Mouse (Mus musculus) cerebellum, adult 9-11 months (tissue): ENCODE data around the gene Gm11983.
A peak's percentile ranks its signal among the peaks of the same experiment; 100 is the strongest.
"Not testable (repeated sequence)": the region's sequence is repeated elsewhere in the genome, so short reads cannot be mapped to it uniquely, and the experiment has no call there.

ENCODE experiments used
- DNase-seq: peaks from one replicate; pipeline ENCODE4 v3.0.0; 2022

Gm11983 gene

DNA sequence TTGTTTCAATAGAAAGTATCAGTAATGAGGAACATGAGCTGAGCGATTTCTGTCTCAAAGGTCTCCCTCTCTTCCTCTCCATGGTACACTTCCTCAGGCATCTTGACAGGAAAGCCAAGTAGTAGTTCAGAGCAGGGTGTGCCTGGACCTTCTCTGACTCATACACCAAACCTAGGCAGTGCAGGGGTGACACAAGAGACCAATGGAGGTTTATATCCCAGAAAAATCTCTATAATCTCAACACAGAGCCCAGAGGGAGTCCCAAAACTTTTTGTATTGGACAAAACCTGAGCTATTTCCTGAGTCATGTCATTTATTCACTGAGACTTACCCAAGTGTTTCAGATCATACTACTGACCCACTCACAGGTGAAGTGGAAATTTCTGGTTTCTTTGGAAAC, at the start of gene Gm11983:
Gene Gm11983 (minus strand): TSS at position 101 of the 400 bp plus-strand sequence.
- DNase-seq, result no peak

DNA sequence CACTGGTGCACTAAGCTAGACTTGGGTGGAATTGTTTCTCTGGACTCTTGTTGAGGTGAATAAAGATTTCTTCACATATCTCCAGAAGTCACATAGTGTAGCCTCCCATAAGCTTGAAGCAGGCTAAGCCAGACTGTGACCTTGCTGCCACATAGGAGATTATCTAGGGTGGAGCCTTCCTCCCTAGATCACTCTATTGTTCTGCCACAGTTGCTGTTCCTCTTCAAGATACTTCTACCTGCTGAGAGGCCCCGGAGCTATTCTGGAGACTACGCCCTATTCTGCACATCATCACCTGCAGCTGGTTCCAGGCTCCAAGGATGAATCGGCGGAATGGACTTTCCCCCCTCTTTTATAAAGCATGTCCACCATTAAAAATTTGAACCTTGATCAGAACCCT, 45.6 kb upstream of the Gm11983 start:
- DNase-seq, result not testable (repeated sequence)

DNA sequence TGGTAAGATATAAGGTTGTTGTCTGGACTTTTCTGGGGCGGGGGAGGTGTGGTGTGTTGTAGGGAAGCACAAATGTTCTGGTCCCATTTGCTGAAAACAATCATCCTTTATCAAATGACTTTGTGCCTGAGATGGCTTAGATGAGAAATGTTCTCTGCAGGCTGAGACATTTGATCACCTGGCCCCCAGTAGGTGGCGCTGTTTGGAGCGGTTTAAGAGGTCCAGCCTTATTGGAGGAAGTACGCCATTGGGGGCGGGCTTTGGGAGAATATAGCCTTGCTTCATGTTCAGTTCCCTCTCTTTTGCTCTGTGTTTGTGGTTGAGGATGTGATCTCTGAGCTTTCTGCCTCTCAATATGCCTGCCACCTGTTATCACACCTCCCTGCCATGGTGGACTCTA, 44.2 kb upstream of the Gm11983 start:
- DNase-seq, result peak; percentile 56

DNA sequence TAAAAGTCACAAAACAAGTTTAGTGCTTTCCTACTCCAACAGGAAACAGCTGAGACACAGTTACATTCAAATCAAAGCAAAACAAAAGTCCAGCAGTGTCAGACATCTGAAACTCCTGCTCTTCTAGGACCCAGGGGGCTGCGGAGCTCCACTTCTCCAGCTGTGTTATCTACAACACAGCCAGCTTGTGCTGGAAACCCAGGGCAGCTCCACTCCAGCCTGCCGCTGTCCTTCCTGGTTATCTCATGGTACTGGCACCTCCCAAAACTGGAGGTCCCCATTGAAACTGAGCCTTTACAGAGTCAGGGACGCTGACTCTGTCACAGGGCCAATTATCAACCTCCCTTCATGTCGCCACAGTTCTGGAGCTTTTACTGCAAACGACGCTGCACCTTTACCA, 40.3 kb upstream of the Gm11983 start:
- DNase-seq, result peak; percentile 1

DNA sequence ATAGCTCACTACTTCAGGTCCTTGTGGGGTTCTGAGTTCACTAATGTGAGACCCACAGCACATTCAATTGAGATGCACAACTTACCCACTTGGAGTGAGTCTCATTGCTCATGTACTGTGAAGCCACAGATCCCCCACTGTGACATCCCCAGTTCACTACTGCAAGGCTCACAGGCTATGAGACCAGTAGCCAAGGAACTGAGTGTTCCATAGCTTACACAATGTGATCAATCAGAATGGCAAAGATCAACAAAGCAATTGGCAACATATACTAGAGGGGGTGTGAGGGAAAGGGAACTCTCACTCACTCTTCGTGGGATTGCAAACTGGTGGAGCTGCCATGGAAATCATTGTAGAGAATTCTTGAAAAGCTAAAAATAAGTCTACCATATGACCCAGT, 33.5 kb upstream of the Gm11983 start:
- DNase-seq, result no peak

DNA sequence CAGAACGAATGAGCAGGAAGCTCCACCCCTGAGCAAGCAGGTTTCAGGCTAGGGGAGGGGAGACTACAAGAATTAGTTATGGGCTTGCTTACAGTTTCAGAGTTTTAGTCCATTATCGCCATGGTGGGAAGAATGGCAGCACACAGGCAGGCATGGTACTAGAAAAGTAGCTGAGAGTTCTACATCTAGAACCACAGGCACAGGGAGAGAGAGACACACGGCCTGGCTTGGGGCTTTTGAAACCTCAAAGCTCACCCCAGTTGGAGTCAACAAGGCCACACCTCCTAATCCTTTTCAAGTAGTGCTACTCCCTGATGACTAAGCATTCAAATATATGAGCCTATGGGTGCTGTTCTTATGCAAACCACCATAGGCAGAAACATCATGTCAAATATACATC, 28.1 kb upstream of the Gm11983 start:
- DNase-seq, result no peak

DNA sequence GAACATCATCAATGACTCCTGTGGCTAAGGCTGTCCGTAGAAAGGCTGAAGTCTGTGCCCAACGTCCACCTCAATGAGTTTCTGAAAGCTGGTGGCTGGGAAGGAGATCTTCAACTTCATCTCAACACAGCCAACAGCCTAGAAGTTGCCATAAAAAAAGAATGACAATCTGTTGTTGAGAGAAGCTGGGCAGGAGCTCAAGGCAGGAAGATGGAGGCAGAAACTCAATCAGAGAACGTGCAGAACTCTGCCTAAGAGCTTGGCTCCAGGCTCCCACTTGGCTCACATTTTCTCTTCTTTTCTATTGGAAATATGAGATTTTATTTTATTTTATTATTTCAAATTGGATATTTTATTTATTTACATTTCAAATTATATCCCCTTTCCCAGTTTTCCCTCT, 24.7 kb upstream of the Gm11983 start:
- DNase-seq, result no peak

DNA sequence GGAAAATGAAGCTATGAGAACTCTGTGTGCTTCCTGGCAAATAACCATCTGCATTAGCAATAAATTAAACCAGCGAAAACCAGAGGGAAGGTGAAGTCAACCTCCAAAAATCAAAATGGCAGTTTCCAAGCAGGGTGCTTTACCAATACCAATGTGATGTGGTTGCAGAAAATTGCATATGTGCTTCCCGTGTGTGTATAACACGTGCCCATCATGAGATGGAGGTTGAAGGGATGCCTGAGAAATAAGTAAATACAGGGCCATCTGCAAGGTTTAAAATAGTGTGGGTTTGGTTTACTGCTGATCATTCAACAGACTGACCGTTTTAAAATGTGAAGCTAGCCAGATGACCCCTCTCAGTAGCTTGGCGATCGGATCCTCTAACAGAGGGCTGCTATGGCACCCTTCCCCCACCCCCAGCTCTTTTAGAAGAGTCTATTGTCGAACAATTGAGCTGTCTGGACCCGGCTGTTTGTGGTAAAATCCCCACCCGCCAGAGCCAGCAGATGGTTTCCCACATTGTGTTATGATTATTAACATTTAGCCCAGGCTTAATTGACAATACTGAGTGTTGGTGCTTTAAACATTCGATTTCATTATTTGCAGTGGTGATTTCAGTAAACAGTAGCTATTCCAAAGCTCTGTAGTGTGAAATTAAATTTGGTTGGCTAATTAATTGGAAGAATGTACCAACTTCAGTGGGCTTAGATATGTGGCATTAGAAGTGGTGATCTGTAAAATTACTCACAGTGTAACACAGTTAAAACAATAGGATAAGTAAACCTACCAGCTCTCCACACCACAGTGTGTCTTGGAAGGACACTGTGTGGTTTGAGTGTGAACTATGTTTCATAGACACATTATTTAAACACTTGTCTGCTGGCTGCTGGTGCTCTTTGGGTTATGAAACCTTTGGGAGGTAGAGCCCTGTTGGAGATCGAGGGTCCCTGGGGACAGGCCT, 22.7 kb upstream of the Gm11983 start:
- no peak for DNase-seq

DNA sequence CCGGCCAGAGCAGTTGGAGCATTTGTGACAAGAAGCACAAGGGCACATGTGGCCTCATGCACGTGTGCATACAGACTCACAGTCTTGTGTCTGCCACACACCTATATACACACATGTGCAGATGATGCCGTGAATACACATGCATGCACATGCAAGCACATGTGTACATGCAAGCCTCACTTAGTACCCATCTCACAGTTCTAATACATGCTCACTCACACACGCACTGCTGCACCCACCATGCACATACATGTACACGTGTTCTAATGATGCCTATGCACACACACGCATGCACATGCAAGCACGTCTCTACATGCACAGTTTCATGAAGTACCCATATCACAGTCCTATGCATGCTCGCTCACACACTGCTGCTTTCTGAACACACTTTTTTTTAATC, 21.6 kb upstream of the Gm11983 start:
- DNase-seq, result no peak

DNA sequence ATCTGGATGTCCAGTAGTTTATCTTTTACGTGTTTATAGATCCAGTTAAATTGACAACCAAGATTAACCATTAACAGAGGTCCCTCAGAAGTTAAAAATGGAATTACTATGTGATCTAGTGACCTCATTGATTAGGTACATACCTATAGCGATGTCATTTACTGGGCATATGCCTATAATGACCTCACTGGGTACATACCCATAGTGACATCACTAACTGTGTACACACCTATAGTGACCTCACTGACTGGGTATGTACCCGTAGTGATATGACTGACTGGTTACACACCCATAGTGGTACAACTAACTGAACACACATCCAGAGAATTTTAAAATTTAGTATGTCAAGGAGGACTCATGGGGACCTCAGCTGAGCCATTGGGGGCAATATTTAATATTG, 18.5 kb upstream of the Gm11983 start:
- no peak for DNase-seq

DNA sequence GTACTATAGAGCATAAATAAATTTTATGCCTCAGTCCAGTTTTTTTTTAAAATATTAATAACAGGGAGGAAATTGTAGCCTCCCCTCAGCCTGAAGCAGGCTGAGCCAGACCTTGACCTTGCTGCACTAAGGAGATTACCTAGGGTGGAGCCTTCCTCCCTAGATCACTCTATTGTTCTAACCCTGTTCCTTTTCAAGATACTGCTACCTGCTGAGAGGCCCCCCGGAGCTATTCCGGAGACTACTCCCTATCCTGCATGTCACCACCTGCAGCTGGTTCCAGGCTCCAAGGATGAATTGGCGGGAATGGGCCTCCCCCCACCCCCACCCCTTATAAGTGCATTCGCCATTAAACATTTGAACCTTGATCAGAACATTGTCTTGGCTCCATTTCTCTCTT, 15.9 kb upstream of the Gm11983 start:
- DNase-seq, result not testable (repeated sequence)

DNA sequence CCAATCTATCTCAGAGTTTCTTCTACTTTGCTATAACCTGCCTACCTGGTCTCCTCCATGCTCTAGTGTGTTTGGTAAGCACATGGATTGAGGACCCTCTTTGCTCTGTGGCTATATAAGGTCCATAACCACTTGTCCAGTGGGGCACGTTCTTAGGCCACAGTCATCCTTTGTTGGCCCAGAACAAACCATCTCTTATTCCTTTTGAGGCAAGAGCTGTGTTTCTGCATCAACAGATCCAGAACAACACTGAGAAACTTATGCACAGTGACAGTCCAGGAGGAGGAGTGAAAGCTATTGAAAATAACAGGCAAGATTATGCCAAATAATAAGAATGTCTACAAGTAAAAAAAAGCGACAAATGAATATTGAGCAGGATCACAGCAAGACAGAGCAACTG, 6.4 kb upstream of the Gm11983 start:
- DNase-seq, result no peak

DNA sequence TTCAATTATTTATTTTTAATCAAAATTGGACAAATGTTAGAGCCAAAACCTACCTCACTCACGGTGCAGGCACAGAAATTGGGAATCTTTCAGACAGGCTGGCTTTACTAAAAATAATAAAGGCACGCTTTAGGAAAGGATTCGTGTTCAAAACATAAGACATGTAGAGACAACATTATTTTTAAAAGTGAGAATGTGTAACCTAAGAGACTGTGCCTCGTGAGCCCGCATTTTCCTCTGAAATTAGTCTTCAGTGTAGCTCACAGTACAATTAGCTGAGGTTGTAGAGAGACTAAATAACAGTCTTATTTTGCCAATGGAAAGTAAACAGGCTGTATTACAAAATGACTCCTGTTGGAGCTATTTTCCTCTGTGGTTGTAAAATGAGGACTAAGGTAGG, 4.7 kb upstream of the Gm11983 start:
- no peak for DNase-seq

DNA sequence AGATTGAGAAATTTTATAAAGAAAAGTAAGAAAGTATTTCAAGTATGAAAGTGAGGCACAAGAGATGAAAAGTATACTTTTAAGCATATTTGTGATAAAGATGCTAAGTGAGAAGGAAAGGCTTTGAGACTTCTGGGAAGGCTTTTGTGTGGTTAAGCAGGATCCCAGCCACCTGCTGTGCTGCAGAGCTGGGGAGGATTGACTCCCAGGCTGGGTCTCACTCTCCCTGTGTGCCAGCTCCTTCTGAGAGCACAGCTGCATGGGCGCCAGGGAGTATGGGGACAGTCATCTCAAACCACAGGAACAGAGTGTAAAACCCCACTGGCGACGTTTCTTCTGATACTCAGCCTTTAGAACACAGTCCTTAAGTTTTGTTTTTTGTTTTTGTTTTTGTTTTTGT, 3.3 kb upstream of the Gm11983 start:
- no peak for DNase-seq

DNA sequence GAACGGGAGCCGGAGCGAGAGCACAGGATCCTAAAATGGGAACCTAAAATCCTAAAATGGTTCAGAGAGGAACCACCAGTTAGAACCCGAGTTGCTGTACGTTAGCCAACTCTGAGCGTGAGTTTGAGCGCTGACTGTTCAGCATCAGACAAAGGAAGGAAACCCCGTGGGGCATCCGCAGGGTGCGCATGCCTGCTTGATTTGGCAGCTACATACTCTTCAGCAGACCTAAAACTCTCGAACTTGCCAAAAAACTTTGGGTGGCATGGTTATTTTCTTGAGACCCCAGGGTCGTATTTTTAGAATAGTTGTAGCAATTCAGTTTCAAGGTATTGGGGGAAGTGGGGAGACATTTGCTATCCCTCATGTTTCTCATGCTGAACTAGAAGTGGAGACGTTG, 2.8 kb downstream of the Gm11983 start:
- no peak for DNase-seq

DNA sequence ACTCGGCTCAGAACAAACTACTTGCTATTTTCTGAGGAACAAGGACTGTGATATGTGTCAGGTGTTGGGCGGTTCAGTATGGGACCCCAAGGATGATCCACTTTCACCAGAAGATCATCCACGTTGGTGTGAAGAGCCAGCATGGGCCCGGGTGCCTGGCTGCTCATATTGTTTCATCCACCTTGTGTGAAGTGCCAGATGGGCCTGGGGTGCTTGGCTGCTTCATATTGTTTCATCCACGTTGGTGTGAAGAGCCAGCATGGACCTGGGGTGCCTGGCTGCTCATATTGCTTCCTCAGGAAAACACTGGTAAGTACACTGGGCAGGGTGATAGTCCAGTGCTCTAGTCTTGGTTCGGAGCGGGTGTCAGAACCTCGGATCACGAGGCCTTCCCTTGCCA, 3.7 kb downstream of the Gm11983 start:
- peak; percentile 36 for DNase-seq

DNA sequence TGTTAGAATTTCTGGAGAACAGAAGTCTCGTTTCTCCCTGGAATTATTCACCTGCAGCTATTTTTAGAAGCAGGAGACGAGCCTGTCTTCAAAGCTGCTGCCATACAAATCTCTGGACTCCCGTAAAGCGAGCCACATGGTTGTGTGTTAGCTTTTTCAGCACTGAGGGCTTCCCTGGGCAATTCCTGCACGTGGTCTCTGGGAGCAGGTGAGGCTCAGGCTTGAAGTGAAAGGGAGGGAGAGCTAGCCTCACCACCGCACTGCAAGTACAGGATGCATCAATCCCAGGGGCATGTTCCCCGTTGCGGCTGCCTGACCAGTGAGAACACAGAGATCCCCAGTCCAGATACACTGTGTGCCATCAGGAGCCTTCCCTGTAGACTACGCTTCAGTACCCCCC, 5.5 kb downstream of the Gm11983 start:
- no peak for DNase-seq

DNA sequence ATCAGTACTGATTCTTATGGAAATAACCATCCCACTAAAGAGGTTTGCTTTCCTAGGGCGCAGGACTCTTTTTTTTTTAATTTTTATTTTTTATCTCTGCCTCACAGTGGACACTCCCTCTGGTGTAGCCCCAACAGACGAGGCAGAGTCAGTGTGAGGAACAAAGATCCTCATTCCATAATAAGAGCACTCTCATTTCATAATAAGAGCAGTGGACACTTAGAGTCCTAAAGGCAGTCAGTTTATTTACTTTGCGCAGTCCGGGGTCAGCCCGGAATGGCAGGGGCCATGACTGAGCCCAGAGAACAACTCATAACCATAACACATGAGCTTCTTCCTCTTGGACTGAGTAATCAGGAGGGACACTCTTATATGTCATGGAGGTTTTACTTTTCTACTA, 9.3 kb downstream of the Gm11983 start:
- DNase-seq, result no peak

DNA sequence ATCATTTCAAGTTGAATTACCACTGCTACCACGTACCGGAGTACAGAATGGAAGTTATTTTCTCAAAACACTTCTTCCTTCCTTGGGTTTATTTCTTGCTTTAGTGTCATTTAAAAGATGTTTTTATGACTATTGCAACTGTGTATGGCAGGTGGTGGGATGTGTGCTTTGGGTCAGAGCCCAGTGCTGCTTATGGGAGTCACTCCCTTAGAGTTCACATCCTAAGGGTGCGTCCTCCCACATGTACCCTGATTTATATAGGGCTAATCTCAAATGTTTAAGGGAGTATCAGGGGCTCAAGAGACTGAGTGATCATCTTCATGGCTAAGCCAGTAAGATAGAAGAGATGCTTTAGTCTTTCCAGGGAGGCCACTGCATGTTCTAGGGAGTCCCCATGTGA, 11.3 kb downstream of the Gm11983 start:
- DNase-seq, result no peak

DNA sequence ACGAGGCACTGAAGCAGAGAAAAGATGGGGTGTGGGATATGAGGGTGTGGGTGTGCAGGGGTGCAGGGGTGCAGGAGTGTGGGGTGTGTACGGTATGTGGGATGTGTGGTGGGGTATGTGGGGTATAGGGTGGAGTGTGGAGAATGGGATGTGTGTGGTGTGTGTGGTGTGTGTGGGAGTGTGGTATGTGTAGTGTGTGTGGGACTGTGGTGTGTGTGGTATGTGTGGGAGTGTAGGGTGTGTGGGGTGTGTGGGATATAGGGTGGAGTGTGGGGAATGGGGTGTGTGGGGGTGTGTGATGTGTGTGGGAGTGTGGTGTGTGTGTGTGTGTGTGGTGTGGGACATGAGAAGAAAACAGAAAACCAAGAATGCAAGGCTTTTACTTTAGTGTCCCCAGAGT, 14.3 kb downstream of the Gm11983 start:
- DNase-seq, result no peak

DNA sequence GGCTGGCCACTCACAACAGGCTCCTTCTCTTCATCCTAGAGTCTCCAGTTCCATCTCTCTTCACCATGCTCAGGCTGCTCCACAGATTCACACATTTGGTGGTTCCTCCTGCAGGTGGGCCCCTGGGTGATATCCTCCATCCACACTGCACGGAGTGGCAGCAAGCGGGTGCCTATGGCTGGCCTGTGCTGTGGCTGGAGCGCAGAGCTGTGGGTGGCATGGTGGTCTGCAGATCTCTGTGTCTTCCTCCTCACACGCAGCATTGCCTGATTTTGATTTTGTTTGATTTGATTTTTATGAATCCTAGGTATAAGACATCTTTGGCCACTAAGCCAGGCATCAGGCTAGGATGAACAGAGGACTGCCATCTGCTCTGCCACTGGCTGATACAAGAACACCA, 23.0 kb downstream of the Gm11983 start:
- DNase-seq, result no peak

DNA sequence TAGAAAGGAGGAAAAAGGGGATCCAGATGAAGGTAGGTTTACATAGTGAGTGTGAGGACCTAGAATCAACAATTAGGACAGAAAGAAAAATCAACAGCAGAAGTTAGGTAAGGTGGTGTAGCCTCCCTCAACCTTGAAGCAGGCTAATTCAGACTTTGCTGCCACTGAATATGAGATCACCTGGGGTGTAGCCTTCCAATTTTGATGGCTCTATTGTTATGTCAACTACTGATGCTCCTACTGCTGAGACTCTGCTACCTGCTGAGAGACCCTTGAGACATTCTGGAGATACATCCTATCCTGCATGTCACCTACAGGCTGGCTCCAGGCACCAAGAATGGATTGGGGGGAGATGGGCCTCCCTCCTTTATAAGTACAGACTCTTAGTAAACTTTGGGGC, 34.6 kb downstream of the Gm11983 start:
- not testable (repeated sequence) for DNase-seq

DNA sequence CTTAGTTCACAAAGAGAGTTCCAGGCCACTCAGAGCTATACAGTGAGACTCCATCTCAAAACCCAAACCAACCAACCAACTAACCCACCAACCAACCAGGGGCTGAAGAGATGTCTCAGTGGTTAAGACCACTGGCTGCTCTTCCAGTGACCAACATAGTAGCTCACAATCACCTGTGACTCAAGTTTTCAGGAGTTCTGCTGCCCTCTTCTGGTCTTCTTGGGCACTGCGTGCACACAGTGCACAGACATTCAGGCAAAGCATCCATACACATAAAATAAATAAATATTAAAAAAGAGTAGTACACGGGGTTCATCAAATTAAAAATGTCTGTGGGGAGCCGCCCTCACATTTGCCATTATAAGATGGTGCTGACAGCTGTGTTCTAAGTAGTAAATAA, 46.8 kb downstream of the Gm11983 start:
- no peak for DNase-seq
